Mouse (Mus musculus): ENCODE results near the gene Gm49373. TPM values are rescaled to one million over a fixed set of nuclear protein-coding genes. Genes with fewer than 3 reads are reported as not detected.
A peak's percentile ranks its signal among the peaks of the same experiment; 100 is the strongest.

Gm49373 gene
- polyA plus RNA-seq, 1 experiment = 2.7 TPM

- H3K27ac ChIP-seq (ENCODE audit: insufficient read depth, low read length) = peak overlapping the region; percentile 87; the same call in 1 of the 2 replicates
- H3K4me3 ChIP-seq (ENCODE audit: insufficient read depth, low read length) = no peak overlapping the region
- TF ChIP-seq POLR2A (IDR thresholded peaks at IDR 0.05; ENCODE audit: extremely low read depth, insufficient read depth, low read length) = peak; percentile 67; the same call in 1 of the 2 replicates
- no peak for TF ChIP-seq CTCF (IDR thresholded peaks at IDR 0.05; ENCODE audit: extremely low read depth, insufficient read depth, low read length)
- H3K4me1 ChIP-seq (ENCODE audit: control insufficient read depth, insufficient read depth, low read length) = peaks cover 8% of the 10 kb centered on the region
Observed at GRCm38 (mm10) chr9:21041308-21041707, 31.6 kb downstream of the Gm49373 start.

DNA sequence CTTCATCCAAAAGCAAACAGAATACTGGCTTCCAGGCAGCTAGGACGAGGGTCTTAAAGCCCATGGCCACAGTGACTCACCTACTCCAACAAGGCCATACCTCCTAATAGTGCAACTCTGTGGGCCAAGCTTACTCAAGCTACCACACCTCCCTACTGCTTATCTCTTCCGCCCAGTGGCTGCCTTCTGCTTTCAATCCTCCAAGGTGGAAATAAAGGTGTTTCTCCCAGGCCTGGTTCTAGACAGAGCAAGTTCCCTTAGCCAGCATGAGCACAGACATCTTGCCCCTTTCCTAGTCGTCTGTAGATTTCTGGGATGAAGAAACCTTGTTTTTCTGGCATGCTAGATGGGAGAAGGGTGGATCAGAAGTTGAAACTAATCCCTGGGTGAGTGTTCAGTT is 33.1 kb downstream of the Gm49373 start:
- peaks cover 8% of the 10 kb centered on the region for H3K4me1 ChIP-seq (ENCODE audit: control insufficient read depth, insufficient read depth, low read length)
- no peak overlapping the region for H3K27ac ChIP-seq (ENCODE audit: insufficient read depth, low read length)
- no peak overlapping the region for H3K4me3 ChIP-seq (ENCODE audit: insufficient read depth, low read length)
- no peak for TF ChIP-seq POLR2A (IDR thresholded peaks at IDR 0.05; ENCODE audit: extremely low read depth, insufficient read depth, low read length)
- TF ChIP-seq CTCF (IDR thresholded peaks at IDR 0.05; ENCODE audit: extremely low read depth, insufficient read depth, low read length) = no peak

DNA sequence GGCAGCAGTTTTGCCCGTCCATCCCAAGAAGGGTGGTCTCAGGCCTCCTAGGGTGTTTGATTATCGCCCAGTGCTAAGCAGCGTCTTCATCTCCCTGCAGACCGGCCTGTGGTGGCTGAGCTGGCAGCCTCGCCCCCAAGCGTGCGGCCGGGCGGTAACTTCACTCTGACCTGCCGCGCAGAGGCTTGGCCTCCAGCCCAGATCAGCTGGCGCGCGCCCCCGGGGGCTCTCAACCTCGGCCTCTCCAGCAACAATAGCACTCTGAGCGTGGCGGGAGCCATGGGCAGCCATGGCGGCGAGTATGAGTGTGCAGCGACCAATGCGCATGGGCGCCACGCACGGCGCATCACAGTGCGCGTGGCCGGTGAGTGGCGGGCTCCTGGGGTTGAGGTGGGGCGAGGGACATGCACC is 35.4 kb downstream of the Gm49373 start:
- H3K4me1 ChIP-seq (ENCODE audit: control insufficient read depth, insufficient read depth, low read length) = peaks cover 8% of the 10 kb centered on the region

DNA sequence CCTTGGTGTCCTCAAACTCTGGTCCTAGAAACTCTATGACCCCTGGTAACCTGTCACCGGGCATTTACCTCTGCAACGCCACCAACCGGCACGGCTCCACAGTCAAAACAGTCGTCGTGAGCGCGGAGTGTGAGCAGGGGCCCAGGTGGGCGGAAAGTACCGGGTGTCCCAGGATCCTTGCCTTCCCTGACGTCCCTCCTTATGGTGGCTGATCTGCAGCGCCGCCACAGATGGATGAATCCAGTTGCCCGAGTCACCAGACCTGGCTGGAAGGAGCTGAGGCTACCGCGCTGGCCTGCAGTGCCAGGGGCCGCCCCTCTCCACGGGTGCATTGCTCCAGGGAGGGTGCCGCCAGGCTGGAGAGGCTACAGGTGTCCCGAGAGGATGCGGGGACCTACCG is 36.2 kb downstream of the Gm49373 start:
- TF ChIP-seq POLR2A (IDR thresholded peaks at IDR 0.05; ENCODE audit: extremely low read depth, insufficient read depth, low read length) (no peak; the same call in 1 of the 2 replicates), CTCF (IDR thresholded peaks at IDR 0.05; ENCODE audit: extremely low read depth, insufficient read depth, low read length) (no peak)
- H3K4me1 ChIP-seq (ENCODE audit: control insufficient read depth, insufficient read depth, low read length) = peaks cover 8% of the 10 kb centered on the region
- H3K4me3 ChIP-seq (ENCODE audit: insufficient read depth, low read length) = no peak overlapping the region
- H3K27ac ChIP-seq (ENCODE audit: insufficient read depth, low read length) = peak overlapping the region; percentile 32

More for the DNA sequence above, 35.4 kb downstream of the Gm49373 start:
- no peak; the same call in 1 of the 2 replicates for TF ChIP-seq POLR2A (IDR thresholded peaks at IDR 0.05; ENCODE audit: extremely low read depth, insufficient read depth, low read length)
- TF ChIP-seq CTCF (IDR thresholded peaks at IDR 0.05; ENCODE audit: extremely low read depth, insufficient read depth, low read length) = no peak
- 0 out of 2 replicates have a peak overlapping the region, but pooled peaks have one; percentile 5 for H3K4me3 ChIP-seq (ENCODE audit: insufficient read depth, low read length)
- peak overlapping the region; percentile 51 for H3K27ac ChIP-seq (ENCODE audit: insufficient read depth, low read length)

GRCm38 (mm10) chr9:21036161-21036560 is 36.7 kb downstream of the Gm49373 start:
- Histone ChIP-seq H3K27ac (ENCODE audit: insufficient read depth, low read length) (no peak overlapping the region), H3K4me1 (ENCODE audit: control insufficient read depth, insufficient read depth, low read length) (peaks cover 8% of the 10 kb centered on the region), H3K4me3 (ENCODE audit: insufficient read depth, low read length) (no peak overlapping the region)
- TF ChIP-seq POLR2A (IDR thresholded peaks at IDR 0.05; ENCODE audit: extremely low read depth, insufficient read depth, low read length) = no peak
- TF ChIP-seq CTCF (IDR thresholded peaks at IDR 0.05; ENCODE audit: extremely low read depth, insufficient read depth, low read length) = no peak

DNA sequence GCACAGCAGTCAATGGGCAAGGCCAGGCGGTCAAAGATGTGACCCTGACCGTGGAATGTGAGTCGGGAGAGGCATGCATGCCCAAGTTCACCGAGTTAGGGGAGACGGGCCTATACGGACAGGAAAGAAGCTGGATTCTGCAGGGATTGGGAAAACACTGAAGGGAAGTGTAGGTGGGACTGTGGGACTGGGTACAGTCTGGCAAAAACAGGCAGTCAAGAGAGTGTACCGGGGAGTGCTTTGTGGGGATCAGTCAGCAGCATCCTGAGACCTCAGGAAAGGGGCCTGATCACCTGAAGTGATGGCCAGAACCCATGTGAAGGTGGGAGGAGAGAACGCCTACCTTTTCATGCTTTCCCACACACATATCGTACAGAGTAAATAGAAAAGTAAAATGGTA is 37.3 kb downstream of the Gm49373 start:
- H3K4me3 ChIP-seq (ENCODE audit: insufficient read depth, low read length) = no peak overlapping the region
- TF ChIP-seq POLR2A (IDR thresholded peaks at IDR 0.05; ENCODE audit: extremely low read depth, insufficient read depth, low read length) = no peak
- no peak for TF ChIP-seq CTCF (IDR thresholded peaks at IDR 0.05; ENCODE audit: extremely low read depth, insufficient read depth, low read length)
- peaks cover 7% of the 10 kb centered on the region for H3K4me1 ChIP-seq (ENCODE audit: control insufficient read depth, insufficient read depth, low read length)
- no peak overlapping the region for H3K27ac ChIP-seq (ENCODE audit: insufficient read depth, low read length)

GRCm38 (mm10) chr9:21034481-21035085 is 38.3 kb downstream of the Gm49373 start:
- H3K4me1 ChIP-seq (ENCODE audit: control insufficient read depth, insufficient read depth, low read length) = peaks cover 3% of the 10 kb centered on the region; the same call in 1 of the 2 replicates
- no peak overlapping the region; the same call in 1 of the 2 replicates for H3K4me3 ChIP-seq (ENCODE audit: insufficient read depth, low read length)
- TF ChIP-seq POLR2A (IDR thresholded peaks at IDR 0.05; ENCODE audit: extremely low read depth, insufficient read depth, low read length) = no peak
- TF ChIP-seq CTCF (IDR thresholded peaks at IDR 0.05; ENCODE audit: extremely low read depth, insufficient read depth, low read length) = no peak
- H3K27ac ChIP-seq (ENCODE audit: insufficient read depth, low read length) = no peak overlapping the region

- 0 out of 2 replicates have a peak overlapping the region, but pooled peaks have one; percentile 87 for H3K27ac ChIP-seq (ENCODE audit: insufficient read depth, low read length)
- TF ChIP-seq POLR2A (IDR thresholded peaks at IDR 0.05; ENCODE audit: extremely low read depth, insufficient read depth, low read length) (peak; percentile 50; the same call in 1 of the 2 replicates), CTCF (IDR thresholded peaks at IDR 0.05; ENCODE audit: extremely low read depth, insufficient read depth, low read length) (no peak)
- H3K4me1 ChIP-seq (ENCODE audit: control insufficient read depth, insufficient read depth, low read length) = peaks cover 3% of the 10 kb centered on the region; the same call in 1 of the 2 replicates
- peak overlapping the region; percentile 79 for H3K4me3 ChIP-seq (ENCODE audit: insufficient read depth, low read length)
Observed at GRCm38 (mm10) chr9:21033136-21033535, 39.8 kb downstream of the Gm49373 start.

GRCm38 (mm10) chr9:21032491-21032890 is 40.4 kb downstream of the Gm49373 start:
- Histone ChIP-seq H3K4me3 (ENCODE audit: insufficient read depth, low read length) (peak overlapping the region; percentile 79), H3K27ac (ENCODE audit: insufficient read depth, low read length) (peak overlapping the region; percentile 87), H3K4me1 (ENCODE audit: control insufficient read depth, insufficient read depth, low read length) (peaks cover 1% of the 10 kb centered on the region; the same call in 1 of the 2 replicates)
- TF ChIP-seq CTCF (IDR thresholded peaks at IDR 0.05; ENCODE audit: extremely low read depth, insufficient read depth, low read length) = no peak
- no peak for TF ChIP-seq POLR2A (IDR thresholded peaks at IDR 0.05; ENCODE audit: extremely low read depth, insufficient read depth, low read length)

DNA sequence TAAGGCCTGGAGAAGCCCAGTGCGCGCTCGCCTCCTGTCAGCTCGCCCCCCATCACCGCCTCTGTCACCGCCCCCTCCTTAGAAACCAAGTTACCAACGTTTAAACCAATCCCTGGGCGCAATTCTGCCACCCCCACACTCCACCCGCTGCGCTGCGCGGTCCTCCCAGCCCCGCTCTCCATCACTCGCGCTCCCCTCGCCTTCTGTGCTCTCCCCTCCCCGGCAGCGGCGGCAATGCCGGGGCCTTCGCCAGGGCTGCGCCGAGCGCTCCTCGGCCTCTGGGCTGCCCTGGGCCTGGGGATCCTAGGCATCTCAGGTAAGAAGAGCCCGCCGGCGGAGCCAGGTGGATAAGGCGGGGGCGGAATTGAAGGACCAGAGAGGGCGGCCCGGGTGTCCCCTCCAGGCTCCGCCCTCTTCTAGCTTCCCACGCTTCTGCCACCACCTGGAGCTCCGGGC is 41.0 kb downstream of the Gm49373 start, which contains the start of gene Icam5:
Icam5 (plus strand) TSS at position 178 of the 456 bp plus-strand sequence.
- TF ChIP-seq POLR2A (IDR thresholded peaks at IDR 0.05; ENCODE audit: extremely low read depth, insufficient read depth, low read length) (0 out of 2 replicates have a peak, but pooled peaks have one; percentile 60), CTCF (IDR thresholded peaks at IDR 0.05; ENCODE audit: extremely low read depth, insufficient read depth, low read length) (no peak)
- H3K4me3 ChIP-seq (ENCODE audit: insufficient read depth, low read length) = peak within 1 kb of the TSS; percentile 79
- H3K27ac ChIP-seq (ENCODE audit: insufficient read depth, low read length) = peak within 1 kb of the TSS; percentile 87
- peaks cover 1% of the 10 kb centered on the region; the same call in 1 of the 2 replicates for H3K4me1 ChIP-seq (ENCODE audit: control insufficient read depth, insufficient read depth, low read length)
